Mouse (Mus musculus) brain, embryonic 14.5 days (tissue): Measurements from ENCODE around the gene Bcl6.

Experiments
- CTCF ChIP-seq: fragments of 200-500 bp; IDR thresholded peaks from 2 replicates; pipeline ENCODE4 v1.5.1; 2012; ENCODE audit warnings: inconsistent platforms, mild to moderate bottlenecking, moderate library complexity, borderline replicate concordance; ENCODE audit not compliant: insufficient read depth, insufficient read length; ENCODE audit errors: extremely low read depth
- POLR2A ChIP-seq: fragments of 200-500 bp; IDR thresholded peaks from 2 replicates; pipeline ENCODE4 v1.6.1; 2012; ENCODE audit warnings: mild to moderate bottlenecking, inconsistent platforms, borderline replicate concordance; ENCODE audit not compliant: poor library complexity, insufficient read depth, insufficient read length, severe bottlenecking; ENCODE audit errors: extremely low read depth

DNA sequence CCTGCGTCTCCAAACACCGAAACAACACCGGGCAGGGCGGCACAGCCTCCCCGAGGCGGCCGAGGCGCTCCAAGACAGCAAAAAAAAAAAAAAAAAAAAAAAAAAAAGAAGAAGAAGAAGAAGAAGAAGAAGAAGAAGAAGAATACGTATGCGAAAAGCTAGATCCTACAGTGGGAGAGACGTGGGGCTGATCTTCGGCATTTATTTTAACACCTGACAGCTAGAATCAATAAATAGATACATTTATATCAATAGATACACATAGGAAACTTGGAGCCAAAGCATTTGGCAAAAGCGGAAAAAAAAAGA is 541 bp downstream of the Bcl6 start:
- TF ChIP-seq CTCF (no peak), POLR2A (no peak)
